Mouse (Mus musculus): ENCODE measurements around the gene Glrx2. TPM values are rescaled to one million over a fixed set of nuclear protein-coding genes. Genes with fewer than 3 reads are reported as not detected.
"Not testable (repeated sequence)": the region's sequence is repeated elsewhere in the genome, so short reads cannot be mapped to it uniquely, and the experiment has no call there.

Glrx2 gene
- polyA plus RNA-seq (2015; fragmentation: Nextera tagmentation; extraction: Ambion mirVana), result 95.5 and 99.5 TPM in 2 replicates

DNA sequence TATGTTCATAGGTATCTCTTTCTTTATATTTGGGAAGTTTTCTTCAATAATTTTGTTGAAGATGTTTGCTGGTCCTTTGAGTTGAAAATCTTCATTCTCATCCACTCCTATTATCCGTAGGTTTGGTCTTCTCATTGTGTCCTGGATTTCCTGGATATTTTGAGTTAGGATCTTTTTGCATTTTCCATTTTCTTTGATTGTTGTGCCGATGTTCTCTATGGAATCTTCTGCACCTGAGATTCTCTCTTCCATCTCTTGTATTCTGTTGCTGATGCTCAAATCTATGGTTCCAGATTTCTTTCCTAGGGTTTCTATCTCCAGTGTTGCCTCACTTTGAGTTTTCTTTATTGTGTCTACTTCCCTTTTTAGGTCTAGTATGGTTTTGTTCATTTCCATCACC lies at the start of gene Glrx2:
Gene Glrx2 (plus strand): TSS at position 301 of the 400 bp plus-strand sequence.
- not testable (repeated sequence) for H3K9ac ChIP-seq; H3K27me3 ChIP-seq; H3K4me2 ChIP-seq; H3K36me3 ChIP-seq; H3K27ac ChIP-seq; H3K4me3 ChIP-seq (replicated peaks); H3K9me3 ChIP-seq (replicated peaks); ATAC-seq (replicated peaks; ENCODE audit: low FRiP score); H3K4me1 ChIP-seq
- WGBS, result no CpG with 5 or more reads among the region's 2 CpGs

DNA sequence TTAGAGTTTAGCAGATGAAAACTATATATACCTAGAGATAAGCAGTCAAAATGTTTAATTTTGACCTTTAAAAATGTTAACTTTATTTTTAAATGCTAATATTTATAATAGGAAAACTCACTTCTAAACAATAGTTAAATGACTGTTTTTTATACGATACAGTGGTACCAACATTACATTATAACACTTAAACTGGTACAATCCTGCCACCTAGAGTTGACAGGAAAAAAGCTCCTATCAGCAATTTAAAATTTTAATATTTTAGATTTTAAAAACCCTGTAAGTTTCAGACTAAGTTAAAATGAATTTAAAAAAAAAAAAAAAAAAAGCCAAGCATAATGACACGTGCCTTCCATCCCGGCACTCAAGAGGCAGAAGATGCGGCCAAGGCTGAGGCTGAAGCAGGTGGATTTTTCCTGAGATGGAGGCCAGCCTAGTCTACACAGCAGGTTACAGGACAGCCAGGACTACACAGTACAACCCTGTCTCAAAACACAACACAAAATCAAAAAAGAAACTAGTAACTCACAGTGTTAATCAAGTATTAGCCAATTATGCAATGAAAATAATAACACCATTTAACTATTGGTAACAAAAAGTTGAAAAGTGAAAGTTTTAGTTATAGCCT lies 40.3 kb upstream of the Glrx2 start:
- WGBS, result 95% methylated on average over 4 of the region's 4 CpGs
- H3K4me2 ChIP-seq, result no peak overlapping the region
- no peak for ATAC-seq (replicated peaks; ENCODE audit: low FRiP score)
- H3K4me1 ChIP-seq, result no peaks in the 10 kb centered on the region
- peaks cover 58% of the 10 kb centered on the region for H3K36me3 ChIP-seq
- H3K27me3 ChIP-seq, result no peaks in the 10 kb centered on the region
- H3K4me3 ChIP-seq (replicated peaks), result no peak overlapping the region
- no peaks in the 10 kb centered on the region for H3K9me3 ChIP-seq (replicated peaks)
- H3K9ac ChIP-seq, result no peak overlapping the region
- no peak overlapping the region for H3K27ac ChIP-seq

DNA sequence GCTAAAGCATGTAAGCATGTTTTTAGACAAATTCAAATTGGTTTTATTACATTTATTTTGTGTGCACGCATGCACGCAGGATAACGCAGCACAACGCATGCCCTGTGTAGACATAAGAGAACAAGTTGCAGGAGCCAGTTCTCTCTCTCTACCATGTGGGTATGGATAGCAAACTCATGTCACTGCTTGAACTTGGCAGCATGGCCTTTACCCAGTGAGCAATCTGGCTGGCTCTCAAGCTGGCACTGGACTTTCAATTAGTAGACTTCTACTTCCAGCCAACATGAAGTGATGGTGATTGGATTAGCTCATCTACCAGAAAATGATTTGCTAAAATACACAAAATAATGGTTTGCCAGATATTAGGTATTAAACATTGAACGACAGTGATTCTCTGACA lies 35.0 kb upstream of the Glrx2 start:
- H3K27me3 ChIP-seq, result no peaks in the 10 kb centered on the region
- H3K4me3 ChIP-seq (replicated peaks), result no peak overlapping the region
- H3K4me2 ChIP-seq, result no peak overlapping the region
- no peaks in the 10 kb centered on the region for H3K9me3 ChIP-seq (replicated peaks)
- WGBS, result 96% methylated on average over 5 of the region's 5 CpGs
- no peak overlapping the region for H3K9ac ChIP-seq
- no peak for ATAC-seq (replicated peaks; ENCODE audit: low FRiP score)
- no peak overlapping the region for H3K27ac ChIP-seq
- H3K4me1 ChIP-seq, result no peaks in the 10 kb centered on the region
- peaks cover 65% of the 10 kb centered on the region for H3K36me3 ChIP-seq

DNA sequence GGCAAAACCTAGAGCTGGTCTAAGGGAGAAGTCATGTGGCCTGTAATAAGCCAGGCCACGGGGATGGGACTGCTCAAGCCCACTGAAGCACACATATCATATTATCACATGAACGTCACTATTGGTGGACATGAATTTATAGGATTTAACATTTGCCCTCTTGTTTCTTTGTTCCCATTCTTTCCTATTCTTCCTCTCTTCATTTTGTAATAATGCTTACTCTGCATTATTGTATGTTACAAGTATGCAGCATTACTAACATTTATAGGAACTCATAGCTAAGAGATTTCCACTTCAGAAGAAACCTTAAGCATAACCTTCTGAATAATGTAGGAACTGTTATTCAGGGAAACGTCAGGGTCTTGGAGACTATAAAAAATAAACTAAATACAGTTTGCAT lies 31.3 kb upstream of the Glrx2 start:
- H3K27me3 ChIP-seq, result no peaks in the 10 kb centered on the region
- no peak overlapping the region for H3K4me3 ChIP-seq (replicated peaks)
- H3K4me2 ChIP-seq, result no peak overlapping the region
- H3K9me3 ChIP-seq (replicated peaks), result no peaks in the 10 kb centered on the region
- no peak overlapping the region for H3K27ac ChIP-seq
- 93% methylated on average over 3 of the region's 3 CpGs for WGBS
- no peaks in the 10 kb centered on the region for H3K4me1 ChIP-seq
- H3K9ac ChIP-seq, result no peak overlapping the region
- peaks cover 66% of the 10 kb centered on the region for H3K36me3 ChIP-seq
- no peak for ATAC-seq (replicated peaks; ENCODE audit: low FRiP score)

DNA sequence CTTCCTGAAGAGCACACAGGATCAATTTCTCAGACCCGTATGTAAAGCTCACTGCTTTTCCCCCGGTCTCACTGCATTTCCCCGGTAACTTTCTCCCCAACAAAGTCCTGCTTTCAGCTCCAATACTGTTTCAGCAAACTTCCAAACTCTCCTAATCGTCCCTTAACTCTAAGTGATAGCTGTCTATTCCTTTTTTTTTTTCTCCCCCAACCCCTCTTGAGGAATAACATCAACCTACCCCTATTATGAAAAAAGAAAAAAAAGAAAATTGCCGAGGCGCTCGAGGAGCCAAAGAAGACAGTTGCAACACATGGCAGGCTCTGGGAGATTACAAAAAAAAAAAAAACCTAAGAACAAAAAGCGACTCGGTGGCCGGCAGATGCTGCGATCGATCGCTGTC lies 14.4 kb upstream of the Glrx2 start:
- Histone ChIP-seq H3K36me3 (peaks cover 14% of the 10 kb centered on the region), H3K27ac (peak overlapping the region; percentile 96)
- under 1% methylated on average over 13 of the region's 13 CpGs for WGBS

DNA sequence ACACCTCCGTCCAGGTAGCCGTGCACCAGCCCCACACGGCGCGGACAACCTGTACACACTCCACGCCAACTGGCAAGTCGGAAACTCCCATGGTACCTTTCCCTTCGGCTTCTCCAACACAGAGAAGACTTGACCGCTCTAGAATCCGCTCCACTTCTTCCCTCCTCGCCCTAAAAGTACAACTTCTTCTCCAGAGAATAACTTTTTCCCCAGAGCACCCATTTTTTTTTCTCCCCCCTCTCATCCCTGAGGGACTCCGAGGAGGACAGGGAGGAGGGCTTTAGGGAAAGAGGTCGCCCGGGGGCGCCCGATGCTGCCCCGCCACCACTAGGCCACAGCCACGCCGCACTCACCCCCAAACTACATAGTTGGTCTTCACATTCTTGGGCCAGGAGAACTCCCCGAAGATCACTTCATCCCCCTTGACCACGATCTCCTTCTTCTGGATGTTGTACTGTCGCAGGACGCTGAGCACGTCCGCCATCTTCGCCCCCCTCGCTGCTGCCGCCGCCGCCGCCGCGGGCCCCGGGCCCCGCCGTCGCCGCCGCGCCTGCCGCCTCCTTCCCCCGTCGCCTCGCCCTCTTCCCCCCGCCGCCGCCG lies 13.9 kb upstream of the Glrx2 start:
- peaks cover 9% of the 10 kb centered on the region; the same call in 1 of the 2 replicates for H3K4me1 ChIP-seq
- H3K27me3 ChIP-seq, result no peaks in the 10 kb centered on the region
- H3K36me3 ChIP-seq, result peaks cover 10% of the 10 kb centered on the region
- H3K4me2 ChIP-seq, result peak overlapping the region; percentile 62
- peak overlapping the region; percentile 92 for H3K9ac ChIP-seq
- H3K27ac ChIP-seq, result peak overlapping the region; percentile 96
- WGBS, result under 1% methylated on average over 46 of the region's 48 CpGs
- peak; percentile 80 for ATAC-seq (replicated peaks; ENCODE audit: low FRiP score)
- peak overlapping the region; percentile 88 for H3K4me3 ChIP-seq (replicated peaks)
- H3K9me3 ChIP-seq (replicated peaks), result no peaks in the 10 kb centered on the region

More for the DNA sequence above, 14.4 kb upstream of the Glrx2 start:
- Histone ChIP-seq H3K9me3 (replicated peaks) (no peaks in the 10 kb centered on the region), H3K9ac (peak overlapping the region; percentile 92), H3K4me1 (peaks cover 9% of the 10 kb centered on the region; the same call in 1 of the 2 replicates), H3K4me2 (peak overlapping the region; percentile 62), H3K4me3 (replicated peaks) (peak overlapping the region; percentile 88), H3K27me3 (no peaks in the 10 kb centered on the region)
- ATAC-seq (replicated peaks; ENCODE audit: low FRiP score), result no peak

DNA sequence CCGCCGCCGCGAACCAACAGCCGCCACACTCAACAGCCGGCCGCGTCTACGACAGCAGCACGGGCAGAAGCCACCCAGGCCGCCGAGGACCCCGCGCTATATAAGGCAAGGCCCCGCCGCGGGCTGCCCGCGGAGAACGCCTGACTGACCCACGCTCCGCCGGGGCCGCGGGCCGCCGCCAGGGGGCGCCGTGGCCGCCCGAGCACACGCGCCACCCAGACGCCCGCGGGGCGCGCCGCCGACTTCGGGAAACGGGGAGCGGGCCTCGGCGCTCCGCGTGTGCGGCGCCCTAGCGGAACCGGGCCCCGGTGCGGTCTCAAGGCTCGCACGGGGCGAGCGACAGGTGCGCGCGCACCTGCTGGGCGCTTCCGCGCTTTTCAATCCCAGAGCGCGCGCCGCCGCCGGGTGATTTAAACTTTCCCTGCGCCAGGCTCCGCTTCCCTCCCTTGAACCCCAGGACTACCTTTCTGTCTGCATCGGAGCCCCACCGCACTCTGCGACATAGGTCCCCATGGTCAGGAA lies 13.3 kb upstream of the Glrx2 start, which contains the start of gene Cdc73:
Gene Cdc73 (minus strand): TSS at position 153 of the 522 bp plus-strand sequence.
- Histone ChIP-seq H3K4me2 (peak within 1 kb of the TSS; percentile 62), H3K9ac (peak within 1 kb of the TSS; percentile 92), H3K27me3 (no peaks in the 10 kb centered on the region), H3K27ac (peak within 1 kb of the TSS; percentile 96), H3K4me1 (peaks cover 9% of the 10 kb centered on the region; the same call in 1 of the 2 replicates), H3K4me3 (replicated peaks) (peak within 1 kb of the TSS; percentile 88), H3K9me3 (replicated peaks) (no peaks in the 10 kb centered on the region), H3K36me3 (peaks cover 7% of the 10 kb centered on the region)
- WGBS, result under 1% methylated on average over 56 of the region's 74 CpGs
- peak; percentile 100 for ATAC-seq (replicated peaks; ENCODE audit: low FRiP score)

DNA sequence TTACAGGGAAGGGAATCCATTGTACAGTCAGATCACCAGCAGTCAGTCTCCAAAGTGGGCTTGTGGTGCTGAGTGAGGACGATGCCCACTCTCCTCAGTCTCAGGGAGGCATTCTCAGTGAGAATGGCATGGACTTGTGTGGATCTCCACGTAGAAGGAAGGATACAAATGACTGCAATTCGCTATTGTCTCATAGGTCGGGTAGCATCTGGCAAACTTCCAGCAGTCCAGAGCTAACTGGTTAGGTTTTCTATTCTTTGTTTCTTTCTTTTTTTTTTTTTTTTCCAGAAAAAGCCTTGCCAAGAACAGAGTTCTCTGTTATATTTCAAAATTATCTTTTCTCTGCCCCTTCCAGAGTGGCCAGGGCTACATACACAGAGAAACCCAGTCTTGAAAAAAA lies 9.1 kb upstream of the Glrx2 start:
- no peak overlapping the region for H3K27ac ChIP-seq
- no peak overlapping the region for H3K4me3 ChIP-seq (replicated peaks)
- H3K4me2 ChIP-seq, result no peak overlapping the region
- ATAC-seq (replicated peaks; ENCODE audit: low FRiP score), result no peak
- H3K27me3 ChIP-seq, result no peaks in the 10 kb centered on the region
- H3K9ac ChIP-seq, result no peak overlapping the region
- no peaks in the 10 kb centered on the region for H3K9me3 ChIP-seq (replicated peaks)
- 69% methylated on average over 4 of the region's 4 CpGs for WGBS
- H3K36me3 ChIP-seq, result no peaks in the 10 kb centered on the region
- H3K4me1 ChIP-seq, result no peaks in the 10 kb centered on the region

DNA sequence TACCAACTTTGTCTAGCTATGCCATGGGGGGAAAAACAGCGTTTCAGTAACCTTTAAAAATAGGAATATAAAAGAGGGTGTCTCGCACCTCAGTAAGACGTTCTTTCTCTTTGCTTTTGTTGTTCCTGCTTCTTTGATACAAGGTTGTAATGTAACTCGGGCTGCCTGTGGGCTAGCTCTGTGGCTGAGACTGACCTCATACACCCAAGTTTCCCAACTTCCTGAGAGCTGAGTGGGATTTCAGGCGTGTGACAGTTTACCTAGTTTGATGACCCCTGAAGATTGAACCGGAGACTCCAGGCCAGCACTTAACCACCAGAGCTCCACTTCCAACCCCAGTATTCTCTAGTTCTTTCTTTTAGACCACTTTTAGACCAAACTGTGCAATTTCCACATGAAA lies 7.8 kb upstream of the Glrx2 start:
- Histone ChIP-seq H3K4me1 (no peaks in the 10 kb centered on the region), H3K9ac (no peak overlapping the region), H3K4me3 (replicated peaks) (no peak overlapping the region), H3K27me3 (no peaks in the 10 kb centered on the region), H3K27ac (no peak overlapping the region), H3K9me3 (replicated peaks) (no peaks in the 10 kb centered on the region), H3K4me2 (no peak overlapping the region), H3K36me3 (no peaks in the 10 kb centered on the region)
- WGBS, result 59% methylated on average over 6 of the region's 6 CpGs
- ATAC-seq (replicated peaks; ENCODE audit: low FRiP score), result no peak

DNA sequence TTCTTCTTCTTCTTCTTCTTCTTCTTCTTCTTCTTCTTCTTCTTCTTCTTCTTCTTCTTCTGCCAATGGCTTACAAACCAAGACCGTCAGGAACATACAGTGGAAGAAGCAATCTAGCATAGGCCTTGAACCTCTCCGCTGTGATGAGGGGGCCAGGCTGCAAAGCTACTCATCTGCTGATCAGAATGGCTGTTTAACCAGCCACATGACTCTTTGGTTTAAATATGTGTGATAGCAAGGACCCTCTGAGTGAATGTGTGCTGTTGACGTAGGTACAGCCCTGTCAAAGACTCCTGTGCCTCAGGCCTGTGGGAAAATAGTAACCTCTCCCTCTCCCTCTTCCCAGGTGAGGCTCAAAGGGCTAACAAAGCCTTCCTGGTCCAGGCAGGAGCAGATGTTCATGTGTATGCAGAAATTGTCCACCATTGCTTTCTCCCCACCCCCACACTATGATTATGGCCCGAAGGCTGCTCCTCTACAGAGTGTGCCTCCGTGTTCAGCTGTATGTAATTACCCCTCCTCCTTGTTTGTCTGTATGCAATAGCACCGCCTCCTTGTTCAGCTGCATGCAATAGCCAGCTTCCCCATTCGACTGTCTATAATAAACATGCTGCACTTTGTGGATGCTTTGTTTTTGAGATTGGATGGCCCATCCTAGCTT lies 6.0 kb upstream of the Glrx2 start:
- WGBS, result 74% methylated on average over 7 of the region's 7 CpGs
- H3K27me3 ChIP-seq, result no peaks in the 10 kb centered on the region
- H3K27ac ChIP-seq, result no peak overlapping the region
- no peak overlapping the region for H3K4me3 ChIP-seq (replicated peaks)
- no peak overlapping the region for H3K9ac ChIP-seq
- no peaks in the 10 kb centered on the region for H3K9me3 ChIP-seq (replicated peaks)
- H3K4me1 ChIP-seq, result no peaks in the 10 kb centered on the region
- no peaks in the 10 kb centered on the region for H3K36me3 ChIP-seq
- ATAC-seq (replicated peaks; ENCODE audit: low FRiP score), result no peak
- no peak overlapping the region for H3K4me2 ChIP-seq

DNA sequence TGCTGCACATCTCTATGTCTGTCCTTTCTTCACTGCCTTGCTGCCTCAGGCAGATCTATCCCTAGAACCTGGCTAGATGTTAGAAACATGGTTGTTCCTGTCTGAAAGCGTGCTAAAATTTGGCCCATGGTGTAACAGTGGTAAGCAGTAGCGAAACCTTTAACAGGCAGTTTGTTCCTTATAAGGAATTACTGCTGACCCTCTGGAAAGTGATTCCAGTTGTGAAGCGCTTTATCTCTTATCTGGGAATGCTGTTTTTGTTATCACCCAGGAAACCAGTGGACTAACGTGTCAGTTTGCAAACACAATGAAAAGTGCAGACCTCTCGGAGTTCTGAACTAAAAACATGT lies 5.5 kb upstream of the Glrx2 start:
- Histone ChIP-seq H3K4me1 (no peaks in the 10 kb centered on the region), H3K4me2 (no peak overlapping the region), H3K36me3 (no peaks in the 10 kb centered on the region), H3K9ac (no peak overlapping the region), H3K27ac (no peak overlapping the region), H3K9me3 (replicated peaks) (no peaks in the 10 kb centered on the region), H3K4me3 (replicated peaks) (no peak overlapping the region), H3K27me3 (no peaks in the 10 kb centered on the region)
- 78% methylated on average over 5 of the region's 5 CpGs for WGBS
- no peak for ATAC-seq (replicated peaks; ENCODE audit: low FRiP score)

DNA sequence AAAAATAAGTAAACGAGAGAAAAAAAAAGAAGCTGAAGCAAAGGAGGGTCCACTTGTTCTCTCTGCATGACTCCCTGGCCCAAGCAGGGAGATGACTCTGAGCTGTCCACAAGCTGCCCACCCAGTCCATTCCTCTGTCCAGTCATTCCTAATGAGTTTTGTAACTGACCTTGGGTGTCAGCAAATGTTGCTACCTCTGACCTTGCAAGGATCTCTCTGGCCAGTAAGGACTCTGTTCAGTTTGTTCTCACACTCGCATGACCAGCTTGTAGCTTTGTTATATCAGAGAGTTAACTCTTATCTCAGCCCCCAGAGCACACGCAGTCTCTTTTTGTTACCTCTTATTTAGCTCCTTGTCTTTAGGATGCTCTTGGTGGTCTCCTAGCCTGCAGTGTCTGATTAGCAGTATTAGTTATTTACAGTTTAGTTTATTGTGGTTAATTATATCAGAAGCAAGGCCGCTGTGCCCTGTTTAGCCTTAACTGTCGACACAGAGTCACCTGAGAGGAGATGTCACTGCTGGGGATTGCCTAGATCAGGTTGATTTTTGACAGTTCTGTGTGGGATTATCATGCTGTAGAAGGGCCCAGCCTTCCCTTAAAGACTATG lies 8.4 kb downstream of the Glrx2 start:
- Histone ChIP-seq H3K9ac (no peak overlapping the region), H3K4me1 (no peaks in the 10 kb centered on the region), H3K9me3 (replicated peaks) (no peaks in the 10 kb centered on the region), H3K4me2 (no peak overlapping the region), H3K4me3 (replicated peaks) (no peak overlapping the region), H3K27ac (no peak overlapping the region), H3K27me3 (no peaks in the 10 kb centered on the region), H3K36me3 (no peaks in the 10 kb centered on the region)
- ATAC-seq (replicated peaks; ENCODE audit: low FRiP score), result no peak
- WGBS, result 80% methylated on average over 5 of the region's 5 CpGs

Data from kidney, embryonic 15.5 days (tissue).